Mouse (Mus musculus) midbrain, embryonic 14.5 days (tissue): ENCODE measurements at regions not wholly inside any gene's neighbourhood (a gene's known extent, or its start where the extent isn't known, plus 50 kb on each side); places are given as distances from the start of the nearest gene placed in this dataset.
"Not testable (repeated sequence)": the region's sequence is repeated elsewhere in the genome, so short reads cannot be mapped to it uniquely, and the experiment has no call there.

Experiments
- ATAC-seq: fragments of 200-750 bp; cut with Nextera tagmentation; 2 replicates; pipeline ENCODE4 v1.8.0; 2017; ENCODE audit warnings: moderate number of reproducible peaks, moderate library complexity; ENCODE audit not compliant: low FRiP score, low TSS enrichment
- DNase-seq: peaks from one replicate; pipeline ENCODE4 v3.0.0-alpha.2; 2015
- H3K27ac ChIP-seq: fragments of 300-500 bp; sonication (generic); replicated peaks from 2 replicates; pipeline ENCODE4 v1.5.1; 2014; ENCODE audit warnings: mild to moderate bottlenecking, low read depth, low read length, moderate library complexity
- H3K27me3 ChIP-seq: fragments of 300-500 bp; sonication (generic); 2 replicates; pipeline ENCODE4 v1.6.1; 2014; ENCODE audit warnings: low read length, control low read depth, mixed read lengths; ENCODE audit not compliant: control insufficient read depth, insufficient read depth
- H3K36me3 ChIP-seq: fragments of 300-500 bp; sonication (generic); 2 replicates; pipeline ENCODE4 v1.6.1; 2014; ENCODE audit warnings: low read length, control low read depth; ENCODE audit not compliant: control insufficient read depth, insufficient read depth
- H3K4me1 ChIP-seq: fragments of 300-500 bp; sonication (generic); 2 replicates; pipeline ENCODE4 v1.6.1; 2014; ENCODE audit warnings: mild to moderate bottlenecking, antibody characterized with exemption, low read length, control low read depth; ENCODE audit not compliant: control insufficient read depth, insufficient read depth
- H3K4me2 ChIP-seq: fragments of 300-500 bp; sonication (generic); 2 replicates; pipeline ENCODE4 v1.6.1; 2014; ENCODE audit warnings: mild to moderate bottlenecking, low read length, moderate library complexity
- H3K4me3 ChIP-seq: fragments of 300-500 bp; sonication (generic); replicated peaks from 2 replicates; pipeline ENCODE4 v1.5.1; 2014; ENCODE audit warnings: low read depth, low read length
- H3K9ac ChIP-seq: fragments of 300-500 bp; sonication (generic); replicated peaks from 2 replicates; pipeline ENCODE4 v1.6.1; 2014; ENCODE audit warnings: mild to moderate bottlenecking, low read length, moderate library complexity
- H3K9me3 ChIP-seq: fragments of 300-500 bp; sonication (generic); 2 replicates; pipeline ENCODE4 v1.6.1; 2016; ENCODE audit warnings: low read length, control low read depth, mixed read lengths; ENCODE audit not compliant: control insufficient read depth
- WGBS: fragments of 180-500 bp; shearing (Covaris S2); extraction: QIAGEN DNeasy Blood & Tissue Kit; methylation state at CpG from one replicate; pipeline ENCODE4 v1.1.7; 2014; 5-methylcytosine and 5-hydroxymethylcytosine counted together

- Histone ChIP-seq H3K4me2 (no peak overlapping the region), H3K36me3 (no peaks in the 10 kb centered on the region), H3K4me1 (no peaks in the 10 kb centered on the region), H3K27ac (no peak overlapping the region), H3K27me3 (no peaks in the 10 kb centered on the region), H3K9ac (no peak overlapping the region), H3K4me3 (no peak overlapping the region), H3K9me3 (no peaks in the 10 kb centered on the region)
- no peak for DNase-seq
- 83% methylated on average over 5 of the region's 5 CpGs for WGBS
- ATAC-seq: no peak
Observed at GRCm38 (mm10) chr1:185929761-185930160, 187.3 kb downstream of the Lyplal1 start.

GRCm38 (mm10) chr1:185933623-185934022 is 183.5 kb downstream of the Lyplal1 start:
- H3K4me1 ChIP-seq: no peaks in the 10 kb centered on the region
- ATAC-seq (no peak), DNase-seq (no peak)
- no peak overlapping the region for H3K27ac ChIP-seq
- H3K9ac ChIP-seq: no peak overlapping the region
- no peak overlapping the region for H3K4me3 ChIP-seq
- H3K9me3 ChIP-seq: no peaks in the 10 kb centered on the region
- no peaks in the 10 kb centered on the region for H3K36me3 ChIP-seq
- no peak overlapping the region for H3K4me2 ChIP-seq
- 83% methylated on average over 3 of the region's 3 CpGs for WGBS
- H3K27me3 ChIP-seq: no peaks in the 10 kb centered on the region

- H3K27me3 ChIP-seq: no peaks in the 10 kb centered on the region
- ATAC-seq: no peak
- H3K4me3 ChIP-seq: no peak overlapping the region
- no peaks in the 10 kb centered on the region for H3K9me3 ChIP-seq
- H3K4me2 ChIP-seq: no peak overlapping the region
- H3K27ac ChIP-seq: no peak overlapping the region
- H3K9ac ChIP-seq: no peak overlapping the region
- no peak for DNase-seq
- H3K4me1 ChIP-seq: no peaks in the 10 kb centered on the region
- H3K36me3 ChIP-seq: no peaks in the 10 kb centered on the region
Observed at GRCm38 (mm10) chr1:185937026-185937425, 180.1 kb downstream of the Lyplal1 start.

GRCm38 (mm10) chr1:185939914-185940313 is 177.2 kb downstream of the Lyplal1 start:
- Histone ChIP-seq H3K9ac (no peak overlapping the region), H3K27me3 (no peaks in the 10 kb centered on the region), H3K4me3 (no peak overlapping the region), H3K4me2 (no peak overlapping the region), H3K27ac (no peak overlapping the region), H3K36me3 (no peaks in the 10 kb centered on the region), H3K4me1 (no peaks in the 10 kb centered on the region), H3K9me3 (no peaks in the 10 kb centered on the region)
- ATAC-seq: no peak
- WGBS: 87% methylated on average over 3 of the region's 3 CpGs
- no peak for DNase-seq

- Histone ChIP-seq H3K27me3 (no peaks in the 10 kb centered on the region), H3K9ac (no peak overlapping the region), H3K9me3 (no peaks in the 10 kb centered on the region), H3K27ac (no peak overlapping the region), H3K4me2 (no peak overlapping the region), H3K4me3 (no peak overlapping the region), H3K36me3 (no peaks in the 10 kb centered on the region), H3K4me1 (no peaks in the 10 kb centered on the region)
- ATAC-seq (no peak), DNase-seq (no peak)
- 81% methylated on average over 1 of the region's 1 CpGs for WGBS
Observed at GRCm38 (mm10) chr1:185940511-185940910, 176.6 kb downstream of the Lyplal1 start.

GRCm38 (mm10) chr1:185951163-185951562 is 165.9 kb downstream of the Lyplal1 start:
- ATAC-seq: no peak
- Histone ChIP-seq H3K4me3 (no peak overlapping the region), H3K9ac (no peak overlapping the region), H3K36me3 (no peaks in the 10 kb centered on the region), H3K27ac (no peak overlapping the region), H3K9me3 (no peaks in the 10 kb centered on the region), H3K4me2 (no peak overlapping the region), H3K27me3 (no peaks in the 10 kb centered on the region), H3K4me1 (no peaks in the 10 kb centered on the region)
- 90% methylated on average over 1 of the region's 1 CpGs for WGBS
- DNase-seq: no peak

- H3K27ac ChIP-seq, DNase-seq: not testable (repeated sequence)
Observed at GRCm38 (mm10) chr1:185955821-185956220, 161.3 kb downstream of the Lyplal1 start.

GRCm38 (mm10) chr1:185957557-185957956 is 159.6 kb downstream of the Lyplal1 start:
- no peak overlapping the region for H3K27ac ChIP-seq
- H3K36me3 ChIP-seq: no peaks in the 10 kb centered on the region
- no peaks in the 10 kb centered on the region for H3K4me1 ChIP-seq
- DNase-seq: no peak
- H3K27me3 ChIP-seq: no peaks in the 10 kb centered on the region
- H3K4me3 ChIP-seq: no peak overlapping the region
- 89% methylated on average over 3 of the region's 3 CpGs for WGBS
- no peak overlapping the region for H3K9ac ChIP-seq
- no peak for ATAC-seq
- no peaks in the 10 kb centered on the region for H3K9me3 ChIP-seq
- H3K4me2 ChIP-seq: no peak overlapping the region

More at GRCm38 (mm10) chr1:185955821-185956220, 161.3 kb downstream of the Lyplal1 start:
- not testable (repeated sequence) for ATAC-seq, H3K27me3 ChIP-seq, H3K36me3 ChIP-seq, H3K4me3 ChIP-seq, H3K4me1 ChIP-seq, H3K9ac ChIP-seq, H3K4me2 ChIP-seq, H3K9me3 ChIP-seq
- WGBS: 31% methylated on average over 1 of the region's 1 CpGs

- WGBS: 63% methylated on average over 10 of the region's 10 CpGs
- DNase-seq: peak; percentile 11
- H3K36me3 ChIP-seq: no peaks in the 10 kb centered on the region
Observed at GRCm38 (mm10) chr1:185958276-185958675, 158.8 kb downstream of the Lyplal1 start.

More at GRCm38 (mm10) chr1:185958276-185958675, 158.8 kb downstream of the Lyplal1 start:
- Histone ChIP-seq H3K27ac (no peak overlapping the region), H3K9me3 (no peaks in the 10 kb centered on the region), H3K4me3 (no peak overlapping the region), H3K9ac (no peak overlapping the region), H3K4me1 (no peaks in the 10 kb centered on the region), H3K27me3 (no peaks in the 10 kb centered on the region), H3K4me2 (no peak overlapping the region)
- no peak for ATAC-seq
